Mouse (Mus musculus): ENCODE measurements at regions not wholly inside any gene's neighbourhood (a gene's known extent, or its start where the extent isn't known, plus 50 kb on each side); places are given as distances from the start of the nearest gene placed in this dataset.

- DNase-seq (ENCODE audit: low spot score), result no peak
Measured at GRCm38 (mm10) chr1:73726658-73727057, 397.6 kb downstream of the Tns1 start.

GRCm38 (mm10) chr1:73725486-73725885 is 398.8 kb downstream of the Tns1 start:
- no peak for DNase-seq (ENCODE audit: low spot score)

- no peak for DNase-seq (ENCODE audit: low spot score)
Measured at GRCm38 (mm10) chr1:73724551-73724950, 399.7 kb downstream of the Tns1 start.

- DNase-seq (ENCODE audit: low spot score), result no peak
Measured at GRCm38 (mm10) chr1:73721486-73722225, 402.6 kb downstream of the Tns1 start.

GRCm38 (mm10) chr1:73718421-73718820 is 405.8 kb downstream of the Tns1 start:
- no peak for DNase-seq (ENCODE audit: low spot score)

- no peak for DNase-seq (ENCODE audit: low spot score)
Measured at GRCm38 (mm10) chr1:73717401-73717800, 406.8 kb downstream of the Tns1 start.

GRCm38 (mm10) chr1:73716901-73717300 is 407.3 kb downstream of the Tns1 start:
- no peak for DNase-seq (ENCODE audit: low spot score)

- no peak for DNase-seq (ENCODE audit: low spot score)
Measured at GRCm38 (mm10) chr1:73715571-73715970, 408.7 kb downstream of the Tns1 start.

- DNase-seq (ENCODE audit: low spot score), result no peak
Measured at GRCm38 (mm10) chr1:73702428-73702842, 421.8 kb downstream of the Tns1 start.

- DNase-seq (ENCODE audit: low spot score), result no peak
Measured at GRCm38 (mm10) chr1:73693537-73693936, 430.7 kb downstream of the Tns1 start.

GRCm38 (mm10) chr1:73685734-73686133 is 438.5 kb downstream of the Tns1 start:
- DNase-seq (ENCODE audit: low spot score), result no peak

GRCm38 (mm10) chr1:73685066-73685465 is 439.2 kb downstream of the Tns1 start:
- DNase-seq (ENCODE audit: low spot score), result no peak

GRCm38 (mm10) chr1:73684166-73684565 is 440.1 kb downstream of the Tns1 start:
- DNase-seq (ENCODE audit: low spot score), result no peak

- no peak for DNase-seq (ENCODE audit: low spot score)
Measured at GRCm38 (mm10) chr1:73683132-73683888, 440.9 kb downstream of the Tns1 start.

GRCm38 (mm10) chr1:73681697-73682096 is 442.6 kb downstream of the Tns1 start:
- DNase-seq (ENCODE audit: low spot score), result no peak

- no peak for DNase-seq (ENCODE audit: low spot score)
Measured at GRCm38 (mm10) chr1:73680829-73681228, 443.4 kb downstream of the Tns1 start.

- DNase-seq (ENCODE audit: low spot score), result no peak
Measured at GRCm38 (mm10) chr1:73673851-73674235, 450.4 kb downstream of the Tns1 start.

GRCm38 (mm10) chr1:73673191-73673850 is 450.9 kb downstream of the Tns1 start:
- DNase-seq (ENCODE audit: low spot score), result no peak

GRCm38 (mm10) chr1:73672239-73672638 is 452.0 kb downstream of the Tns1 start:
- DNase-seq (ENCODE audit: low spot score), result no peak

- DNase-seq (ENCODE audit: low spot score), result no peak
Measured at GRCm38 (mm10) chr1:73668691-73669090, 455.6 kb downstream of the Tns1 start.

- no peak for DNase-seq (ENCODE audit: low spot score)
Measured at GRCm38 (mm10) chr1:73663546-73663945, 460.7 kb downstream of the Tns1 start.

- DNase-seq (ENCODE audit: low spot score), result no peak
Measured at GRCm38 (mm10) chr1:73645011-73645410, 479.2 kb downstream of the Tns1 start.

GRCm38 (mm10) chr1:73644394-73644793 is 479.9 kb downstream of the Tns1 start:
- DNase-seq (ENCODE audit: low spot score), result no peak

Data from MN1 (cell line).